In genomic region chr10:100263447-100263846, GRCm38 (mm10) we compare ENCODE assay signal across 19 mouse cellular contexts.
"Had no signal": no experiment of that assay in that cellular context is flagged by ENCODE, and none has a peak within 500 bp of the region (broad histone marks: within the 10 kb centered on the region; RNA-seq: fewer than 3 reads in every experiment).

No protein-coding gene starts in this region.

- DNase-seq: heart, postnatal 10 days; heart, postnatal 14 days; heart, postnatal 36 days; heart, postnatal 4 days; kidney, adult 11 months; kidney, adult 18-20 months; kidney, adult 8-10 months; kidney, postnatal 10 days; kidney, postnatal 14 days; kidney, postnatal 25 days; kidney, postnatal 4 days; layer of hippocampus, adult 9-11 months; layer of hippocampus, postnatal 36 days had no signal

- ATAC-seq: hindbrain, embryonic 16.5 days; hindbrain, postnatal 0 days; inflammation-experienced regulatory T-cells, adult 6 months; intestine, embryonic 15.5 days; intestine, embryonic 16.5 days; intestine, postnatal 0 days had no signal
